Mouse (Mus musculus) CH12.LX (cell line): ENCODE measurements around the gene Psmb1. TPM values are rescaled to one million over a fixed set of nuclear protein-coding genes. Genes with fewer than 3 reads are reported as not detected.
A peak's percentile ranks its signal among the peaks of the same experiment; 100 is the strongest.

ENCODE experiments used
- DNase-seq: peaks from one replicate; pipeline ENCODE4 v3.0.0-alpha.2; 2013; ENCODE audit errors: extremely low read depth
- H3K27ac ChIP-seq: 2 replicates; pipeline ENCODE4 v1.5.1; 2012; ENCODE audit warnings: low read depth, mild to moderate bottlenecking, control low read depth, moderate library complexity; ENCODE audit not compliant: insufficient read depth
- H3K27me3 ChIP-seq: replicated peaks from 2 replicates; pipeline ENCODE3; 2012; ENCODE audit warnings: inconsistent platforms
- H3K36me3 ChIP-seq, 2 experiments: replicated peaks in 1 of 2; 2 replicates each; pipeline versions ENCODE3 to v1.6.1; 2012; ENCODE audit warnings: inconsistent platforms in 1 of 2, low read length in 1 of 2, mild to moderate bottlenecking in 1 of 2, mixed read lengths in 1 of 2, moderate library complexity in 1 of 2; ENCODE audit not compliant: control insufficient read depth in 1 of 2, insufficient read depth in 1 of 2
- H3K4me1 ChIP-seq, 2 experiments: 2 replicates each; pipeline ENCODE4 v1.6.1; 2012; ENCODE audit warnings: inconsistent platforms in 1 of 2, moderate library complexity in 1 of 2; ENCODE audit not compliant: insufficient read depth in 2 of 2, control insufficient read depth in 1 of 2
- H3K4me2 ChIP-seq: 2 replicates; pipeline ENCODE4 v1.6.1; 2012; ENCODE audit warnings: low read depth, mild to moderate bottlenecking, control low read depth; ENCODE audit not compliant: poor library complexity, insufficient read depth, severe bottlenecking
- H3K4me3 ChIP-seq, 3 experiments: fragments of 150-350 bp in 1 of 3; sonication (generic) in 1 of 3; replicated peaks in 1 of 3; 2 replicates each; pipeline versions ENCODE3 to v1.5.1; 2011 to 2012; ENCODE audit warnings: low read depth in 2 of 3, low read length in 2 of 3, mild to moderate bottlenecking in 2 of 3, moderate library complexity in 2 of 3, control low read depth in 1 of 3, improper control_type of control experiment in 1 of 3, inconsistent platforms in 1 of 3, mixed read lengths in 1 of 3; ENCODE audit not compliant: poor library complexity in 1 of 3
- H3K79me2 ChIP-seq: replicated peaks from 2 replicates; pipeline ENCODE4 v1.6.1; 2012; ENCODE audit warnings: mild to moderate bottlenecking, moderate library complexity; ENCODE audit not compliant: control insufficient read depth, poor library complexity, insufficient read depth, severe bottlenecking; ENCODE audit errors: extremely low read depth
- H3K9ac ChIP-seq: 2 replicates; pipeline ENCODE4 v1.6.1; 2012; ENCODE audit warnings: low read depth, mild to moderate bottlenecking, control low read depth, moderate library complexity; ENCODE audit not compliant: insufficient read depth
- H3K9me3 ChIP-seq: replicated peaks from 2 replicates; pipeline ENCODE3; 2012; ENCODE audit warnings: low read length, inconsistent platforms, mixed read lengths
- BHLHE40 ChIP-seq: IDR thresholded peaks from 2 replicates; pipeline ENCODE4 v1.6.1; 2011; ENCODE audit warnings: mild to moderate bottlenecking, low read depth, low read length, improper control_type of control experiment
- CHD1 ChIP-seq: IDR thresholded peaks from 2 replicates; pipeline ENCODE4 v1.6.1; 2012; ENCODE audit warnings: low read depth, low read length, improper control_type of control experiment, inconsistent platforms
- CHD2 ChIP-seq: IDR thresholded peaks from 2 replicates; pipeline ENCODE4 v1.6.1; 2011; ENCODE audit warnings: low read length, improper control_type of control experiment
- CTCF ChIP-seq, 2 experiments: IDR thresholded peaks in 1 of 2; conservative IDR thresholded peaks in 1 of 2; 2 replicates each; pipeline ENCODE4 v1.5.1; 2011 to 2012; ENCODE audit warnings: low read depth in 2 of 2, low read length in 2 of 2, improper control_type of control experiment in 1 of 2, inconsistent platforms in 1 of 2, mild to moderate bottlenecking in 1 of 2, moderate library complexity in 1 of 2
- E2F4 ChIP-seq: IDR thresholded peaks from 2 replicates; pipeline ENCODE4 v1.6.1; 2011; ENCODE audit warnings: low read depth, low read length, improper control_type of control experiment; ENCODE audit not compliant: insufficient replicate concordance
- ELF1 ChIP-seq: IDR thresholded peaks from 2 replicates; pipeline ENCODE4 v1.6.1; 2014; ENCODE audit warnings: low read depth, mild to moderate bottlenecking, inconsistent platforms, low read length, improper control_type of control experiment
- EP300 ChIP-seq: IDR thresholded peaks from 2 replicates; pipeline ENCODE4 v1.6.1; 2011; ENCODE audit warnings: low read length, improper control_type of control experiment
- ETS1 ChIP-seq: conservative IDR thresholded peaks from 2 replicates; pipeline ENCODE4 v1.6.1; 2012; ENCODE audit warnings: low read depth, mild to moderate bottlenecking, inconsistent platforms, low read length, improper control_type of control experiment, moderate library complexity
- GABPA ChIP-seq: IDR thresholded peaks from 2 replicates; pipeline ENCODE4 v1.6.1; 2012; ENCODE audit warnings: low read depth, low read length, improper control_type of control experiment, inconsistent platforms; ENCODE audit not compliant: insufficient replicate concordance
- HCFC1 ChIP-seq: IDR thresholded peaks from 2 replicates; pipeline ENCODE4 v1.6.1; 2012; ENCODE audit warnings: low read depth, mild to moderate bottlenecking, inconsistent platforms, low read length, improper control_type of control experiment
- IRF4 ChIP-seq: IDR thresholded peaks from 2 replicates; pipeline ENCODE4 v1.6.1; 2014; ENCODE audit warnings: low read depth, mild to moderate bottlenecking, inconsistent platforms, low read length, improper control_type of control experiment
- JUN ChIP-seq: IDR thresholded peaks from 2 replicates; pipeline ENCODE4 v1.6.1; 2011; ENCODE audit warnings: low read depth, mild to moderate bottlenecking, low read length, improper control_type of control experiment, moderate library complexity; ENCODE audit not compliant: insufficient read depth
- JUND ChIP-seq: conservative IDR thresholded peaks from 2 replicates; pipeline ENCODE4 v1.6.1; 2011; ENCODE audit warnings: low read depth, low read length, improper control_type of control experiment
- KAT2A ChIP-seq: IDR thresholded peaks from 2 replicates; pipeline ENCODE4 v1.6.1; 2012; ENCODE audit warnings: low read length, improper control_type of control experiment, inconsistent platforms; ENCODE audit not compliant: insufficient replicate concordance
- MAFK ChIP-seq: IDR thresholded peaks from 2 replicates; pipeline ENCODE4 v1.6.1; 2011; ENCODE audit warnings: low read length, improper control_type of control experiment; ENCODE audit not compliant: insufficient replicate concordance
- MAX ChIP-seq: IDR thresholded peaks from 2 replicates; pipeline ENCODE4 v1.6.1; 2011; ENCODE audit warnings: low read length, improper control_type of control experiment
- MAZ ChIP-seq: IDR thresholded peaks from 2 replicates; pipeline ENCODE4 v1.6.1; 2012; ENCODE audit warnings: low read depth, mild to moderate bottlenecking, inconsistent platforms, low read length, improper control_type of control experiment, moderate library complexity
- MEF2A ChIP-seq: IDR thresholded peaks from 2 replicates; pipeline ENCODE4 v1.6.1; 2014; ENCODE audit warnings: low read depth, mild to moderate bottlenecking, inconsistent platforms, low read length, improper control_type of control experiment, borderline replicate concordance
- MXI1 ChIP-seq: IDR thresholded peaks from 2 replicates; pipeline ENCODE4 v1.6.1; 2011; ENCODE audit warnings: mild to moderate bottlenecking, low read depth, low read length, improper control_type of control experiment
- MYC ChIP-seq: IDR thresholded peaks from 2 replicates; pipeline ENCODE4 v1.6.1; 2011; ENCODE audit warnings: low read depth, mild to moderate bottlenecking, improper control_type of control experiment, low read length
- NELFE ChIP-seq: IDR thresholded peaks from 2 replicates; pipeline ENCODE4 v1.6.1; 2011; ENCODE audit warnings: low read depth, low read length, improper control_type of control experiment
- NRF1 ChIP-seq: IDR thresholded peaks from 2 replicates; pipeline ENCODE4 v1.6.1; 2014; ENCODE audit warnings: low read depth, mild to moderate bottlenecking, inconsistent platforms, low read length, improper control_type of control experiment, moderate library complexity
- PAX5 ChIP-seq: IDR thresholded peaks from 2 replicates; pipeline ENCODE4 v1.6.1; 2012; ENCODE audit warnings: low read length, inconsistent platforms, mixed read lengths
- POLR2A ChIP-seq: IDR thresholded peaks from 2 replicates; pipeline ENCODE4 v1.6.1; 2011; ENCODE audit warnings: low read depth, mild to moderate bottlenecking, improper control_type of control experiment, low read length
- POLR2AphosphoS2 ChIP-seq: IDR thresholded peaks from 2 replicates; pipeline ENCODE4 v1.6.1; 2011; ENCODE audit warnings: low read depth, low read length, improper control_type of control experiment
- RAD21 ChIP-seq: IDR thresholded peaks from 2 replicates; pipeline ENCODE4 v1.6.1; 2011; ENCODE audit warnings: low read depth, mild to moderate bottlenecking, low read length, improper control_type of control experiment, moderate library complexity
- RCOR1 ChIP-seq: conservative IDR thresholded peaks from 2 replicates; pipeline ENCODE4 v1.6.1; 2012; ENCODE audit warnings: low read depth, mild to moderate bottlenecking, inconsistent platforms, low read length, improper control_type of control experiment
- SIN3A ChIP-seq: IDR thresholded peaks from 2 replicates; pipeline ENCODE4 v1.6.1; 2012; ENCODE audit warnings: low read length, improper control_type of control experiment, inconsistent platforms
- SMC3 ChIP-seq: IDR thresholded peaks from 2 replicates; pipeline ENCODE4 v1.6.1; 2011; ENCODE audit warnings: low read depth, low read length, improper control_type of control experiment
- TBP ChIP-seq: conservative IDR thresholded peaks from 2 replicates; pipeline ENCODE4 v1.6.1; 2011; ENCODE audit warnings: low read depth, low read length, improper control_type of control experiment
- TCF12 ChIP-seq: IDR thresholded peaks from 2 replicates; pipeline ENCODE4 v1.6.1; 2014; ENCODE audit warnings: low read depth, mild to moderate bottlenecking, inconsistent platforms, low read length, improper control_type of control experiment
- UBTF ChIP-seq: IDR thresholded peaks from 2 replicates; pipeline ENCODE4 v1.6.1; 2012; ENCODE audit warnings: low read depth, mild to moderate bottlenecking, inconsistent platforms, low read length, improper control_type of control experiment, moderate library complexity
- USF1 ChIP-seq: IDR thresholded peaks from 2 replicates; pipeline ENCODE4 v1.6.1; 2014; ENCODE audit warnings: low read depth, mild to moderate bottlenecking, inconsistent platforms, low read length, improper control_type of control experiment
- USF2 ChIP-seq: conservative IDR thresholded peaks from 2 replicates; pipeline ENCODE4 v1.6.1; 2011; ENCODE audit warnings: low read depth, low read length, improper control_type of control experiment
- ZC3H11A ChIP-seq: IDR thresholded peaks from 2 replicates; pipeline ENCODE4 v1.6.1; 2012; ENCODE audit warnings: low read depth, mild to moderate bottlenecking, inconsistent platforms, low read length, improper control_type of control experiment
- ZKSCAN1 ChIP-seq: IDR thresholded peaks from 2 replicates; pipeline ENCODE4 v1.6.1; 2012; ENCODE audit warnings: low read depth, inconsistent platforms, low read length, improper control_type of control experiment, borderline replicate concordance
- ZMIZ1 ChIP-seq: IDR thresholded peaks from 2 replicates; pipeline ENCODE4 v1.6.1; 2012; ENCODE audit warnings: low read depth, mild to moderate bottlenecking, inconsistent platforms, low read length, improper control_type of control experiment
- ZNF384 ChIP-seq: IDR thresholded peaks from 2 replicates; pipeline ENCODE4 v1.6.1; 2012; ENCODE audit warnings: low read depth, low read length, improper control_type of control experiment, inconsistent platforms
- dilution Hi-C: fragments of 300-500 bp; cut with MboI; formaldehyde crosslinking; loops from 2 replicates; pipeline ENCODE4 v1.14.3; 2020; ENCODE audit warnings: low sequenced_read_pairs; ENCODE audit not compliant: extremely low pct_unique_long_range_greater_than_20kb, extremely low pct_ligation_motif_present
- in situ Hi-C: fragments of 300-500 bp; cut with MboI; formaldehyde crosslinking; loops from 3 replicates; pipeline ENCODE4 v1.14.3; 2019; ENCODE audit warnings: low sequenced_read_pairs, low pct_ligation_motif_present, low pct_unique_long_range_greater_than_20kb, mixed read lengths
- polyA plus RNA-seq: library from polyadenylated mRNA; unstranded; fragments of >175 nt; gene quantifications from 2 replicates; pipeline ENCODE4 v1.2.1, GENCODE M21; 2012; ENCODE audit warnings: low read depth; ENCODE audit not compliant: insufficient read length
- total RNA-seq, 2 experiments: library from RNA; depleted of rRNA; stranded (reverse); fragments of 300-350 nt in 1 of 2; fragments of >200 nt in 1 of 2; gene quantifications; 2 replicates each; pipeline ENCODE4 v1.2.3; 2012 to 2014

The Psmb1 gene
- total and polyA plus RNA-seq, 3 experiments: 186 to 416 (median 212) TPM

GRCm38 (mm10) chr17:15546440-15546839, 46.9 kb upstream of the Psmb1 start:
- H3K4me3 ChIP-seq: no peak overlapping the region
- in situ Hi-C loops: loop anchor here (25.0 kb wide), 1 partner anchor 166 kb away; the partner anchor contains the start of gene Chd1
- peaks cover 15% of the 10 kb centered on the region for H3K9me3 ChIP-seq
- no peak overlapping the region for H3K9ac ChIP-seq
- H3K27me3 ChIP-seq: no peaks in the 10 kb centered on the region
- H3K4me2 ChIP-seq: peak overlapping the region; percentile 95
- no peaks in the 10 kb centered on the region for H3K79me2 ChIP-seq
- H3K36me3 ChIP-seq: peaks cover 5 to 19% of the 10 kb centered on the region in 2 experiments
- peaks cover 0 to 15% of the 10 kb centered on the region in 2 experiments; a peak in 2 of 4 replicates for H3K4me1 ChIP-seq
- H3K27ac ChIP-seq: peak overlapping the region; percentile 76
- no peak for TF ChIP-seq ZMIZ1
- TF ChIP-seq MXI1: no peak
- TF ChIP-seq IRF4: peak; percentile 98
- no peak for TF ChIP-seq CHD1
- TF ChIP-seq BHLHE40: peak; percentile 89
- TF ChIP-seq RAD21: no peak; the same call in 1 of the 2 replicates
- 0 out of 2 replicates have a peak, but pooled peaks have one; percentile 57 for TF ChIP-seq RCOR1
- no peak for TF ChIP-seq USF2
- TF ChIP-seq JUN: peak; percentile 34; the same call in 1 of the 2 replicates
- TF ChIP-seq ZNF384: no peak
- no peak for TF ChIP-seq E2F4
- no peak for TF ChIP-seq NELFE
- peak; percentile 84 for TF ChIP-seq MYC
- TF ChIP-seq POLR2AphosphoS2: no peak
- no peak for TF ChIP-seq CTCF (conservative IDR thresholded peaks at IDR 0.05 in 1 of 2, IDR thresholded peaks at IDR 0.05 in 1 of 2; ENCODE audit: low read depth in 2 of 2, low read length in 2 of 2)
- TF ChIP-seq SIN3A: no peak
- no peak for TF ChIP-seq GABPA
- TF ChIP-seq ZC3H11A: no peak
- no peak for TF ChIP-seq PAX5
- 0 out of 2 replicates have a peak, but pooled peaks have one; percentile 54 for TF ChIP-seq KAT2A
- TF ChIP-seq ETS1: peak; percentile 84
- TF ChIP-seq SMC3: no peak
- TF ChIP-seq TBP: 0 out of 2 replicates have a peak, but pooled peaks have one; percentile 40
- TF ChIP-seq MEF2A: peak; percentile 63; the same call in 1 of the 2 replicates
- TF ChIP-seq UBTF: no peak
- no peak for TF ChIP-seq MAZ
- TF ChIP-seq ELF1: peak; percentile 20; the same call in 1 of the 2 replicates
- TF ChIP-seq TCF12: peak; percentile 84
- TF ChIP-seq MAFK: peak; percentile 42; the same call in 1 of the 2 replicates
- TF ChIP-seq POLR2A: no peak
- TF ChIP-seq EP300: peak; percentile 95
- TF ChIP-seq JUND: peak; percentile 56; the same call in 1 of the 2 replicates
- TF ChIP-seq MAX: peak; percentile 69; the same call in 1 of the 2 replicates
- no peak; the same call in 1 of the 2 replicates for TF ChIP-seq CHD2
- no peak for TF ChIP-seq USF1
- no peak for TF ChIP-seq NRF1
- TF ChIP-seq HCFC1: no peak; the same call in 1 of the 2 replicates
- TF ChIP-seq ZKSCAN1: no peak
- dilution Hi-C loops: no loop called here
- DNase-seq: peak; percentile 95
